In the genomic region with DNA sequence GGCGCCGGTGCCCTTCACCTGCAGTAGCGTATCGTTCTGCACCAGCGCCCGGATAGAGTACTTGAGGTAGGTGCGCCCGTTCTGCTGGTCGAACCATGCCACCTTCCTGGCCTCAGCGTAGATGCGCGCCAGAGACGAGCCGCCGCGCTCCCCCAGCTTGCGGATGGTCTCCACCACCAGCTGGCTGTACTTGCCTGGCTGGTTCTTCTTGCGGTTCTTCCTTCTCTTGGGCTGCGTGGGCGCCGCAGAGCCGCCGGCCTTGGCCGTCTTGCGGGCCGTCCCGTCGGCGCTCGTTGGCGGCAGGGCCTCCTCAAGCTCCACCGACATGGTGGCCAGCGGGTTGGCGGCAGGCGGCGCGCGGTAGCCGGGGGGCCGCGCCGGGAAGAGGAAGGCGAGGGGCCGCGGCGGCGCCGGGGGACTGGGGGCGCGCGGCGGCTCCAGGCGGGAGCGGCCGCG, we compare ENCODE assay signal across 8 mouse cellular contexts. TPM values are rescaled to one million over a fixed set of nuclear protein-coding genes. Genes with fewer than 3 reads are reported as not detected.
DNase-seq lines count a peak whose midpoint lies in the region; ATAC-seq and TF ChIP-seq lines count a peak whose summit lies in the region.

No protein-coding gene starts in this region.

- ATAC-seq in embryonic facial prominence, embryonic 13.5 days (ENCODE audit: insufficient number of reproducible peaks, insufficient read depth, low FRiP score, low TSS enrichment, low read depth) = peak; percentile 29; the same call in 1 of the 2 replicates
- peak; percentile 4; the same call in 1 of the 2 replicates for ATAC-seq in hindbrain, postnatal 0 days

- DNase-seq in layer of hippocampus, adult 2 months (ENCODE audit: low spot score in 2 of 2) = no peak
- DNase-seq in layer of hippocampus, adult 8-10 months (ENCODE audit: low spot score in 2 of 2) = no peak
- DNase-seq in R1 (ENCODE audit: low read depth, low spot score) = peak; percentile 74
- DNase-seq in hindbrain, postnatal 0 days (ENCODE audit: low spot score) = peak; percentile 49
- peak; percentile 32 for DNase-seq in lung, postnatal 14 days
- no peak for DNase-seq in gastrocnemius, postnatal 25 days

- peaks cover 24% of the 10 kb centered on the region for H3K36me3 ChIP-seq in embryonic facial prominence, embryonic 13.5 days
- peaks cover 9% of the 10 kb centered on the region; the same call in 1 of the 2 replicates for H3K36me3 ChIP-seq in hindbrain, postnatal 0 days (ENCODE audit: insufficient read depth, low read length)
- H3K36me3 ChIP-seq in testis, adult 2 months (ENCODE audit: control insufficient read depth, insufficient read depth, low read length) = peaks cover 1% of the 10 kb centered on the region; the same call in 1 of the 2 replicates

- no peaks in the 10 kb centered on the region for H3K9me3 ChIP-seq in embryonic facial prominence, embryonic 13.5 days
- no peaks in the 10 kb centered on the region for H3K9me3 ChIP-seq in hindbrain, postnatal 0 days (ENCODE audit: low read length)

- peak overlapping the region; percentile 97 for H3K9ac ChIP-seq in embryonic facial prominence, embryonic 13.5 days
- H3K9ac ChIP-seq in hindbrain, postnatal 0 days (replicated peaks; ENCODE audit: low read length) = peak overlapping the region; percentile 70

- H3K27me3 ChIP-seq in embryonic facial prominence, embryonic 13.5 days = no peaks in the 10 kb centered on the region
- H3K27me3 ChIP-seq in hindbrain, postnatal 0 days (ENCODE audit: insufficient read depth, low read length) = no peaks in the 10 kb centered on the region
- H3K27me3 ChIP-seq in testis, adult 2 months (ENCODE audit: control insufficient read depth, insufficient read depth, low read length) = no peaks in the 10 kb centered on the region

- H3K4me2 ChIP-seq in embryonic facial prominence, embryonic 13.5 days = peak overlapping the region; percentile 81
- peak overlapping the region; percentile 85 for H3K4me2 ChIP-seq in hindbrain, postnatal 0 days (ENCODE audit: low read depth, low read length)

- peak overlapping the region; percentile 84 for H3K4me3 ChIP-seq in layer of hippocampus, adult 2 months
- H3K4me3 ChIP-seq in embryonic facial prominence, embryonic 13.5 days = peak overlapping the region; percentile 94
- H3K4me3 ChIP-seq in hindbrain, postnatal 0 days (ENCODE audit: low read length) = peak overlapping the region; percentile 71
- H3K4me3 ChIP-seq in testis, adult 2 months (ENCODE audit: control insufficient read depth, low read depth, low read length) = peak overlapping the region; percentile 87

- 0% methylated on average over 33 of the region's 56 CpGs for WGBS in embryonic facial prominence, embryonic 13.5 days
- WGBS in hindbrain, postnatal 0 days = under 1% methylated on average over 46 of the region's 56 CpGs

- peaks cover 22% of the 10 kb centered on the region for H3K4me1 ChIP-seq in embryonic facial prominence, embryonic 13.5 days
- peaks cover 8% of the 10 kb centered on the region; the same call in 1 of the 2 replicates for H3K4me1 ChIP-seq in hindbrain, postnatal 0 days (ENCODE audit: insufficient read depth, low read length)
- H3K4me1 ChIP-seq in testis, adult 2 months (ENCODE audit: control insufficient read depth, insufficient read depth, low read length) = peaks cover 15% of the 10 kb centered on the region

- TF ChIP-seq CTCF in layer of hippocampus, adult 2 months (conservative IDR thresholded peaks at IDR 0.05) = no peak
- TF ChIP-seq CTCF in hindbrain, postnatal 0 days (IDR thresholded peaks at IDR 0.05; ENCODE audit: low read depth) = no peak
- 0 out of 2 replicates have a peak, but pooled peaks have one; percentile 7 for TF ChIP-seq CTCF in testis, adult 2 months (IDR thresholded peaks at IDR 0.05; ENCODE audit: control insufficient read depth, insufficient read depth, insufficient replicate concordance, low read depth, low read length)

- H3K27ac ChIP-seq in layer of hippocampus, adult 2 months = peak overlapping the region; percentile 93
- H3K27ac ChIP-seq in embryonic facial prominence, embryonic 13.5 days = peak overlapping the region; percentile 96
- H3K27ac ChIP-seq in hindbrain, postnatal 0 days = peak overlapping the region; percentile 87
- peak overlapping the region; percentile 93 for H3K27ac ChIP-seq in testis, adult 2 months (ENCODE audit: control insufficient read depth, insufficient read depth, low read depth, low read length)

- peak; percentile 67 for TF ChIP-seq POLR2A in testis, adult 2 months (IDR thresholded peaks at IDR 0.05; ENCODE audit: control insufficient read depth, low read depth, low read length)

RNA-seq across cellular contexts. Expression of gene H1fx, which starts 0.4 kb away (rescaled TPM):
- 10 to 100 TPM; 65.7 to 68.1 TPM for total RNA-seq in layer of hippocampus, adult 2 months (2021)
- total RNA-seq in layer of hippocampus, adult 8-10 months (2022) = 10 to 100 TPM; 42.8 to 52.9 (median 45.2) TPM
- 27.3 and 33.0 TPM in 2 replicates for polyA plus RNA-seq in embryonic facial prominence, embryonic 13.5 days (2015; fragmentation: Nextera tagmentation; extraction: Ambion mirVana)
- total RNA-seq in hindbrain, postnatal 0 days (2014; rRNA removed) = 21.9 and 58.5 TPM in 2 replicates
- 56.3 and 61.3 TPM in 2 replicates for polyA plus RNA-seq in hindbrain, postnatal 0 days (2015; fragmentation: Nextera tagmentation; extraction: Ambion mirVana)
- polyA plus RNA-seq in testis, adult 2 months (2012; rRNA removed) = 68.7 and 101 TPM in 2 replicates
- total RNA-seq in gastrocnemius, postnatal 25 days (2021) = 1 to 10 TPM; 1.5 to 3.5 TPM

Comparison
In these comparisons a context has a peak if more than half of its experiments do, and no peak if none do; other contexts are left out.
1. DNase-seq: peak in R1 (single experiment), hindbrain, postnatal 0 days (single experiment) and lung, postnatal 14 days (single experiment); none in layer of hippocampus, adult 2 months (0 of 2), layer of hippocampus, adult 8-10 months (0 of 2) and gastrocnemius, postnatal 25 days (single experiment).
2. Peak in every context shown above with its lines, with median percentiles within 50 percentile points of each other: H3K27ac ChIP-seq and H3K4me3 ChIP-seq.